Mouse (Mus musculus): ENCODE measurements at regions not wholly inside any gene's neighbourhood (a gene's known extent, or its start where the extent isn't known, plus 50 kb on each side); places are given as distances from the start of the nearest gene placed in this dataset.

DNA sequence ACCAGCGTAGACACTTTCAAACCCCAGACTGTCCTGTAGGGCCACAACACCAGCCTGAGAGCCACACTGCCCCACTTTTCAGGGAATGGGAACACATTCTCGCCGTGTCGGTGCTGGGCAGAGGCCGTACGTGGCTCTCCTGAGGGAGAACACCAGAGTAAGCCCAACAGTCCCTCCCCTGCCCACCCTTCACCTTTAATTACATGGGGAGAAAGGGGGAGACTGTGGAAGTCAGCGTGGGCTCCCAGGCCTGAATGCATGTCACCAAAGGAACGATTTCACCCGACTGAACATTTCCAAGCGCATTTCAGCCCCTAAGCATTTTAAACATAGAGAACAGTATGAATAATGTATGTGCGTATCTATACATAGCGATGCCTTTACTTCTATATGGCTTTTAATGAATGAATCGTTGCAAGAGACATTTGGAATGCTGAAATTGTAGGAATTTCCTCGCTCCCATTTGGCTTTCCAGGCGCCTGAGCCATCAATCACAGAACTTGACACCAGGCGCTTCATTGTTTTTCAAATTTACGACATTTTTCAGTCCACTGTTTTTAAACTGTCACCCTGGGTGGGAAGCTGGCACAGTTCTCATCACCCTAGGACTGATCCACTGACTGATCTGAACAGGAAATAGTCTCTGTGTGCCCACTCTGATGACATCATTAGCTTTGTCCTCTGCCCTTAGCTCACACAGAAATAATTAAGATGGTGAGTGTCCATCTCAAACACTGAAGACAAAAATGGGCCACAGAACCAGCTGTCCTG lies 152.3 kb downstream of the Atp23 start:
- DNase-seq (ENCODE audit: low spot score in 2 of 2): no peak

DNA sequence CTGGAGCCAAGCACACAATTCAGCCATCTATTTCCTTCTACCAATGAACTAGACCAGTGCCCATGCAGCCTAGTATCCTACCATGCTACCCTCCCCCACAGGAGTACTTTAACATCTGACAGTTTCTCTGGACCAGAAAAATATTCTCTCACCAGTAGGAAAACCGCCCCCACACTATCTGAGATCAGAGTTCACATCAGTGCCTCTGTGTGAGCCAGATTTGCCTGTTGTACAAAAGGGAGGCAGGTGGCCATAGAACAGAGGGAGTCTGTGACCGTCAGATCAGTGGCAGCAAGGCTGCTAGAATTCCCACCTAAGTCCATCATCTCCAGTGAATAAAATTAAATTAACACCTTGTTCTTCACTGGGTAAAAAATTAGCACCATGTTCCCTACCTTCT lies 166.5 kb downstream of the Atp23 start:
- DNase-seq (ENCODE audit: low spot score in 2 of 2): no peak

DNA sequence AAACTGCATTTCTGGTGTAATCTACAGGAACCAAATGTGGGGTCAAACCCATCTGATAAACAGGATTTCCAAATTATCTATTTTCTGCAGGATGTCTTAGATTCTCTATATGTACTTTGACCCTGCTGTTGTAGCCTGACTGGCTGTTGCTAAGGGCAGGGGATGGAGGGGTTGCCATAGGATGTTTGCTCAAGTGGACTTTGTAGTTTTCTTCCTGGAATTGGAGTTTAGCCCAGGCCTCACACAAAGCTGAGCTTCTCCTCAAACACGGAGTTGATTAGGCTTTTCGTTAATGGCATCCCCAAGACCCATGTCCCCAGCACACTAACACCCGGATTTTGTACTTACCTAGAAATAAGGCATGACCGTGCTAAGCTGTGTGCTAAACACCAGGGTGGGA lies 173.3 kb downstream of the Atp23 start:
- DNase-seq (ENCODE audit: low spot score in 2 of 2): no peak

DNA sequence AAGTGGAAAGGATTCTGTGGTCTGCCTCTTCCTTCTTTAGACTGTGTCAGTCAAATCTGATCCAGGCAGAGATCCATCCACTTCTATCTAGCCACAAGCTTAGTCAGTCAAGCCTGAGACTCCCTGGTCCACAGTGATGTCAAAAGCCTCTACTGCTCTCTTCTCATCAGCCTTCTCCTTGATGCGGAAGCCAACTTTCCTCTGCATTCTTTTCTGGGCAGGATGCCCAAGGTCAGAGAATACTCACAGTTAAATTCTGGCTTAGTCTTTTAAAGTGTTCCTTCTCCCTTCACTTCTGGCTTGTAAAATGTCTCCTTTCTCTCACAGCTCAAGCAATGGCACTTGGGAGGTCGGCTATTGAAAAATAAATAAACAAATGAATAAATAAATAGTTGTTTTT lies 183.2 kb downstream of the Atp23 start:
- DNase-seq (ENCODE audit: low spot score in 2 of 2): peak in 1 of 2 experiments; percentile 10

GRCm38 (mm10) chr10:126711758-126712157 lies 189.4 kb downstream of the Atp23 start:
- no peak for DNase-seq (ENCODE audit: low spot score in 2 of 2)

DNA sequence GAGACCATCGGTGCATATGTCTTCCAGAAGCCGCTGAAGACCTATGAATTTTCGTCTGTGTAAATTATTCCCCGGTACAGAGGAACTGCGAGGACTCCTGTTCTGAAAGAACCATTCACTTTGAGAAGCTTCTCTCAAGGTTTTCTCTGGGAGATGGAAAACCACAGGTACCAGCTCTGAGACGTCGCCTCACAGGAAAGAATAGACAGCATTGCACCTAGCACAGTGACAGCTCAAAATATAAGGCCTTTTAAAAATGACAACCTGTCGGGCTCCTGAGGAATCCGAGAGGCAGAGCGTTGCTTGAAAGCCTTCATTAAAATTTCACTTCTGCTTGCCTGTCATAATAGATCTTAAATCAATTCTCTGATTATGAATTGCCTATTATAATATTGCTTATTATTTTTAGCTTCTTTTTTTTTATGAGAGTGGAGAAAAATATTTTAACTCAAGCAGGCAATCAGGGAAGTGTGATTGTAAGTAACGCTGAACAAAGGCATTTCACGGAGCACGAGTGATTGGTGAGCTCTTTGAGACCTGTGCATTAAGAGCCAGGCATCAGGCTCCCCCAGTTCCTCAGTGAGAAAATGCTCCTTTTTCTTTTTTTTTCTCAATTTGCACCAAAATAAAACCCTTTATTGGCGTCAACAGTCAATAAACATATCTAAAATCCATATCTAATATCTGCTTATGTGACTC lies 191.8 kb downstream of the Atp23 start:
- no peak for DNase-seq (ENCODE audit: low spot score in 2 of 2)

GRCm38 (mm10) chr10:126708730-126709129 lies 192.4 kb downstream of the Atp23 start:
- peak in 1 of 2 experiments; percentile 16 for DNase-seq (ENCODE audit: low spot score in 2 of 2)

- no peak for DNase-seq (ENCODE audit: low spot score in 2 of 2)
These were observed 192.9 kb downstream of the Atp23 start for GRCm38 (mm10) chr10:126708215-126708614.

GRCm38 (mm10) chr10:126697086-126697485 lies 204.1 kb downstream of the Atp23 start:
- DNase-seq (ENCODE audit: low spot score in 2 of 2): no peak

GRCm38 (mm10) chr10:126690914-126691673 lies 210.1 kb downstream of the Atp23 start:
- DNase-seq (ENCODE audit: low spot score in 2 of 2): no peak

GRCm38 (mm10) chr10:126680275-126681184 lies 220.6 kb downstream of the Atp23 start:
- no peak for DNase-seq (ENCODE audit: low spot score in 2 of 2)

DNA sequence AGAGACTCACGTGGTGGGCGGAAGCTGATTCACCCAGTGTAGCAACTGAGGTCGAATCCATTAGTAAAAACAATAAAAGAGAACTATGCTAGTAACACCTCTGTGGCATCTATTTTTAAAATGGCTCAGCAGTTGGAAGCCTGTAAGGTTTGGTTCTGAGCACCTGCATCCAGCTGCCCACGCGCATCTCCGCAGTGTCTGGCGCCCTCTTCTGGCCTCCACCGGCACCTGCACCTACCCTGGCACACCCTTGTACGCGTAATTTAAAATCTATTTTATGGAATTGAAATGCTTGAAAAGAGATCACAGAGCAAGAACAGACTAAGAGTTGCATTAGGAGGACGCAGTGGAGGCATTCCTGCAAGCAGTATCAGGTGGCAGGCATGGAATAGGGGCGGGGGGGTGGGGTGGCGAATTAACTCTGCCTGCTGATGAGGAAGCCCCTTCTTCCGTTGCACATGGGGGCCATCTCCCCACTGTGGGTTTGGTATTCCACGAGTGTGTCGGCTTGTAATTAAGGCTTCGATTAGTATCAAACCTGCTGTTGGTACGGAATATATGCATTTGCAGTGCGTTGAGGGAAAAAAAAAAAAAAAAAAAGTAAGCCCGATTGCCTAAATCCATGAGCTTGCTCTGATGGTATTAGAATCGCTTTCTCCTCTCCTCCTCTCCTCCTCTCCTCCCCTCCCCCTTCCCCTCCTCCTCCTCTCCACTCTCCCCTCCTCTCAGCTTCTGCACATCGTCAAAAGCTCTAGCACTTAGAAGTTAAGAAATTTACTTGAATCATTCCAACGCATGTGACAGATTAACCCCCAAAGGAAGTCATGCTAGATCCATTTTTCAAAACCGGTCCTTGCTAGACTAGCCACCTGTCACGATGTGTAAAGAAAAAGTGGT lies 221.7 kb downstream of the Atp23 start:
- peak in 1 of 2 experiments; percentile 26 for DNase-seq (ENCODE audit: low spot score in 2 of 2)

GRCm38 (mm10) chr10:126673437-126673836 lies 227.7 kb downstream of the Atp23 start:
- DNase-seq (ENCODE audit: low spot score in 2 of 2): no peak

DNA sequence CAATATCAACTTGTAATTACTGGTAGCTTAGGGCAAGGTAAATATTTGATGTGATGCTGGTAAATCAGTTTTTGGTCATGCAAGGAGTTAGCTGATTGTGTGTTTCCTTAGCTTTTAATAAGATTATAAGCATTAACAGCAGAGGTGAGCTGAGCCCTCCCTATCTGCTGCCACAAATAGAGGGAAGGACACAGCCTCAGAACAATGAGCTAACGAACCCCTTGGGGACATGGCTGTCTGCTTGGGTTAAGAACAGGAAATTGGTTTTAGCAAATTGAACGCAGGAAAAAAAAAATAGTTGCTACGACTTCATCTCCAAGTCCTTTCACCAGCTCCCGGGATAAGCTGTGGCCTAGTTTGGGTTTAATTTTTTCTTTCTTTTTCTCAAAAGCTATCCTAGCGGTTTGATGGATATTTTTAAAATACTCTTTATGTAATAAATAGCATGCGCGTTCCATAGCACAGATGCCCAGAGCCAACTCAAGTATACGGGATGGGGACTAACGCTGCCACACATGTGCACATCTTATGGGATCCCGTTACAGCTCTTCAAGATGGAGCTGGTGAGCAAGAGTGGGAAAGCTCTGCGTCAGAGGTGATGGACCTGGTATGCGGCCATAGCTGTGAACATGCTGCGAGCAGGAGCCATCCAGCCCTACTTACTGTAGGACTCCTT lies 236.6 kb downstream of the Atp23 start:
- DNase-seq (ENCODE audit: low spot score in 2 of 2): no peak

DNA sequence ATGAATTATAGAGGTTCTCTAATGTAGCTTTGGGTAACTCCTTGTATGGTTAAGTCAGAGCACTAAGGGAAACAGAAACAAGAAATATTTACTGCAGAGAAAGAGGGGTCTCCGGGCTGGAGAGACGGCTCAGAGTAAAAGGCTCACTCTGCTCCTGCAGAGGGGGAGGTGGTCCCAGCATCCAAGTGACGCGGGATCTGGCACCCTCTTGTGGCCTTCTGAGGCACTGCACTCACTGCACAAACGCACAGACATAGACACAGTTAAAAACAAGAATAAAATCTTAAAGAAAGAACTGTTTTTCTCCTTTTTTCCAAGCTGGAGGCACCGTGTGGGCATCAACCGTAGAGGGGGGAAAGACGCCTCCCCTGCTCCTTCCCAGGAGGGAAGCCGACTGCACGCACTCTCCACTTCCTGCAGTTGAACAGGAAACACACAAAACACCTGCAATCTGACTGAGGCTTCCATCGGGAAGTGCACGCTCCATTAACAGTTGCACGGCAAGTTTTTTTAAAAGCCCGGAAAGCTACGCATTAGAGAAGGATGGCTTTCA lies 237.6 kb downstream of the Atp23 start:
- peak in 1 of 2 experiments; percentile 33 for DNase-seq (ENCODE audit: low spot score in 2 of 2)

DNA sequence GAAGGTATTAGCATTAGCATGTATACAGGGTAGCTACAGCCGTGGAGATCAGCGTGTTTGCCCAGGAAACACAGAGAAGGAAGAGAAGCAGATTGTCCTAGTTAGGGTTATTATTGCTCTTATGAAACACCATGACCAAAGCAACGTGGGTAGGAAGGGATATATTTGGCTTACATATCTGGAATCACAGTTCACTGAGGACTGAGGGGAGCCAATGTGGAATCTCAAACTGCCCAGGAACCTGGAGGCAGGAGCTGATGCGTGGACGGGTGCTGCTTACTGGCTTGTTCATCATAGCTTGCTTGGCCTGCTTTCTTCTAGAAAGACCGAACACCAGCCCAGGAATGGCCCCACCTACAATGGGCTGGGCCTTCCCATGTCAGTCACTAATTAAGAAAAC lies 238.4 kb downstream of the Atp23 start:
- DNase-seq (ENCODE audit: low spot score in 2 of 2): no peak

- DNase-seq (ENCODE audit: low spot score in 2 of 2): no peak
These were observed 240.0 kb downstream of the Atp23 start for GRCm38 (mm10) chr10:126661095-126661615.

GRCm38 (mm10) chr10:126660024-126660423 lies 241.1 kb downstream of the Atp23 start:
- DNase-seq (ENCODE audit: low spot score in 2 of 2): no peak

DNA sequence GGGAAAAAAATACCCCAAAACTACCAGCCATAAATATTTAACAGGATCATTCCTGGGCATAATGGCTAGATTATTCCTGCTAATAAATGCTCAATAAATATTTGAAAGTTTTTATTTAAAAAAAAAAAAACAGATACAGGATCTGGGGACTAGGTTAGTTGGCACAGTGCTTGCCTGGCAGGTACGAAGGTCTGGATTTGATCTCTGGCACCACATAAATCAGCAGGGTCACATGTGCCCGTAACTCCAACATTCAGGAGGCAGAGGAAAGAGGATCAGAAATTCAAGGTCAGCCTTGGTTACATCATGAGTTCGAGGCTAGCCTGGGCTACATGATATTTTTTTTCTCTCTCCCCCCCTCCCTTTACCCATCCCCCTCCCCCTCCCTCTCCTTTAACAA lies 248.5 kb downstream of the Atp23 start:
- no peak for DNase-seq (ENCODE audit: low spot score in 2 of 2)
